Mouse (Mus musculus) heart, embryonic 10.5 days (tissue): ENCODE results near the gene Zfand3. TPM values are rescaled to one million over a fixed set of nuclear protein-coding genes. Genes with fewer than 3 reads are reported as not detected.

ENCODE experiments used
- DNase-seq: peaks from one replicate; pipeline ENCODE4 v3.0.0-alpha.2; 2017; ENCODE audit warnings: low spot score
- H3K27ac ChIP-seq: fragments of 300-500 bp; sonication (generic); 2 replicates; pipeline ENCODE4 v1.5.1; 2016; ENCODE audit warnings: mild to moderate bottlenecking
- H3K27me3 ChIP-seq: fragments of 300-500 bp; sonication (generic); 2 replicates; pipeline ENCODE4 v1.6.1; 2016; ENCODE audit warnings: mild to moderate bottlenecking; ENCODE audit not compliant: poor library complexity, insufficient read depth, severe bottlenecking
- H3K36me3 ChIP-seq: fragments of 300-500 bp; sonication (generic); 2 replicates; pipeline ENCODE4 v1.6.1; 2016; ENCODE audit warnings: mild to moderate bottlenecking, moderate library complexity
- H3K4me1 ChIP-seq: fragments of 300-500 bp; sonication (generic); 2 replicates; pipeline ENCODE4 v1.6.1; 2016; ENCODE audit warnings: mild to moderate bottlenecking
- H3K4me3 ChIP-seq: fragments of 300-500 bp; sonication (generic); 2 replicates; pipeline ENCODE4 v1.5.1; 2016; ENCODE audit warnings: mild to moderate bottlenecking, moderate library complexity
- H3K9me3 ChIP-seq: fragments of 300-500 bp; sonication (generic); 2 replicates; pipeline ENCODE4 v1.6.1; 2016; ENCODE audit warnings: mild to moderate bottlenecking, moderate library complexity
- WGBS: fragments of 180-500 bp; shearing (Covaris S2); methylation state at CpG from one replicate; pipeline ENCODE4 v1.1.7; 2016; 5-methylcytosine and 5-hydroxymethylcytosine counted together
- polyA plus RNA-seq: library from polyadenylated mRNA; unstranded; fragments of >200 nt; fragmentation: Nextera tagmentation; extraction: Ambion mirVana; gene quantifications from 2 replicates; pipeline ENCODE4 v1.2.1, GENCODE M21; 2016

Gene Zfand3
- polyA plus RNA-seq, 1 experiment from 2014 or later: 54.7 TPM

- H3K27ac ChIP-seq: no peak overlapping the region
- WGBS: 39% methylated on average over 3 of the region's 3 CpGs
- no peaks in the 10 kb centered on the region for H3K27me3 ChIP-seq
- H3K4me3 ChIP-seq: no peak overlapping the region
- no peak for DNase-seq
- peaks cover 17% of the 10 kb centered on the region for H3K4me1 ChIP-seq
- H3K9me3 ChIP-seq: no peaks in the 10 kb centered on the region
- peaks cover 5% of the 10 kb centered on the region; the same call in 1 of the 2 replicates for H3K36me3 ChIP-seq
Measured at GRCm38 (mm10) chr17:30063849-30064248, 59.3 kb downstream of the Zfand3 start.

- 76% methylated on average over 4 of the region's 4 CpGs for WGBS
- H3K9me3 ChIP-seq: no peaks in the 10 kb centered on the region
- DNase-seq: no peak
- no peaks in the 10 kb centered on the region for H3K27me3 ChIP-seq
- no peak overlapping the region for H3K27ac ChIP-seq
- peaks cover 5% of the 10 kb centered on the region; the same call in 1 of the 2 replicates for H3K36me3 ChIP-seq
- no peak overlapping the region for H3K4me3 ChIP-seq
- peaks cover 10% of the 10 kb centered on the region; the same call in 1 of the 2 replicates for H3K4me1 ChIP-seq
Measured at GRCm38 (mm10) chr17:30064746-30065145, 60.2 kb downstream of the Zfand3 start.

GRCm38 (mm10) chr17:30069776-30070175, 65.2 kb downstream of the Zfand3 start:
- Histone ChIP-seq H3K27me3 (no peaks in the 10 kb centered on the region), H3K27ac (no peak overlapping the region), H3K36me3 (peaks cover 5% of the 10 kb centered on the region), H3K4me3 (no peak overlapping the region), H3K9me3 (no peaks in the 10 kb centered on the region), H3K4me1 (peaks cover 19% of the 10 kb centered on the region)
- no peak for DNase-seq
- 87% methylated on average over 3 of the region's 3 CpGs for WGBS

GRCm38 (mm10) chr17:30070631-30071030, 66.1 kb downstream of the Zfand3 start:
- H3K27me3 ChIP-seq: no peaks in the 10 kb centered on the region
- no peak overlapping the region for H3K27ac ChIP-seq
- H3K36me3 ChIP-seq: peaks cover 5% of the 10 kb centered on the region
- H3K4me1 ChIP-seq: peaks cover 25% of the 10 kb centered on the region
- no peaks in the 10 kb centered on the region for H3K9me3 ChIP-seq
- DNase-seq: no peak
- H3K4me3 ChIP-seq: no peak overlapping the region
- 67% methylated on average over 5 of the region's 5 CpGs for WGBS

- H3K4me1 ChIP-seq: peaks cover 25% of the 10 kb centered on the region
- peaks cover 5% of the 10 kb centered on the region for H3K36me3 ChIP-seq
- no peak overlapping the region for H3K4me3 ChIP-seq
- WGBS: 86% methylated on average over 3 of the region's 3 CpGs
- H3K27me3 ChIP-seq: no peaks in the 10 kb centered on the region
- H3K27ac ChIP-seq: no peak overlapping the region
- no peaks in the 10 kb centered on the region for H3K9me3 ChIP-seq
- no peak for DNase-seq
Measured at GRCm38 (mm10) chr17:30072613-30073012, 68.1 kb downstream of the Zfand3 start.

GRCm38 (mm10) chr17:30075896-30076295, 71.4 kb downstream of the Zfand3 start:
- H3K36me3 ChIP-seq: no peaks in the 10 kb centered on the region; the same call in 1 of the 2 replicates
- no peak overlapping the region for H3K27ac ChIP-seq
- peaks cover 25% of the 10 kb centered on the region for H3K4me1 ChIP-seq
- no peak for DNase-seq
- H3K27me3 ChIP-seq: no peaks in the 10 kb centered on the region
- 72% methylated on average over 5 of the region's 5 CpGs for WGBS
- H3K4me3 ChIP-seq: no peak overlapping the region
- no peaks in the 10 kb centered on the region for H3K9me3 ChIP-seq

GRCm38 (mm10) chr17:30084007-30084406, 79.5 kb downstream of the Zfand3 start:
- WGBS: 76% methylated on average over 4 of the region's 4 CpGs
- Histone ChIP-seq H3K9me3 (no peaks in the 10 kb centered on the region), H3K27ac (no peak overlapping the region), H3K27me3 (no peaks in the 10 kb centered on the region), H3K4me3 (no peak overlapping the region), H3K36me3 (peaks cover 10% of the 10 kb centered on the region; the same call in 1 of the 2 replicates), H3K4me1 (peaks cover 18% of the 10 kb centered on the region)
- DNase-seq: peak; percentile 52

- Histone ChIP-seq H3K27ac (no peak overlapping the region), H3K9me3 (no peaks in the 10 kb centered on the region), H3K36me3 (peaks cover 10% of the 10 kb centered on the region; the same call in 1 of the 2 replicates), H3K4me3 (no peak overlapping the region), H3K4me1 (peaks cover 29% of the 10 kb centered on the region), H3K27me3 (no peaks in the 10 kb centered on the region)
- WGBS: 39% methylated on average over 7 of the region's 7 CpGs
- DNase-seq: peak; percentile 31
Measured at GRCm38 (mm10) chr17:30086695-30087094, 82.2 kb downstream of the Zfand3 start.

GRCm38 (mm10) chr17:30088431-30088830, 83.9 kb downstream of the Zfand3 start:
- WGBS: 90% methylated on average over 3 of the region's 3 CpGs
- Histone ChIP-seq H3K4me1 (peaks cover 29% of the 10 kb centered on the region), H3K27me3 (no peaks in the 10 kb centered on the region), H3K36me3 (peaks cover 9% of the 10 kb centered on the region; the same call in 1 of the 2 replicates), H3K27ac (no peak overlapping the region), H3K9me3 (no peaks in the 10 kb centered on the region), H3K4me3 (no peak overlapping the region)
- peak; percentile 51 for DNase-seq

GRCm38 (mm10) chr17:30090416-30090815, 85.9 kb downstream of the Zfand3 start:
- no peaks in the 10 kb centered on the region for H3K27me3 ChIP-seq
- peaks cover 15% of the 10 kb centered on the region for H3K36me3 ChIP-seq
- WGBS: 37% methylated on average over 3 of the region's 3 CpGs
- peaks cover 20% of the 10 kb centered on the region for H3K4me1 ChIP-seq
- peak; percentile 69 for DNase-seq
- peak overlapping the region; percentile 44; the same call in 1 of the 2 replicates for H3K27ac ChIP-seq
- 0 out of 2 replicates have a peak overlapping the region, but pooled peaks have one; percentile 8 for H3K4me3 ChIP-seq
- no peaks in the 10 kb centered on the region for H3K9me3 ChIP-seq

- 83% methylated on average over 2 of the region's 2 CpGs for WGBS
- DNase-seq: peak; percentile 43
- Histone ChIP-seq H3K4me3 (no peak overlapping the region), H3K9me3 (no peaks in the 10 kb centered on the region; the same call in 1 of the 2 replicates), H3K4me1 (peaks cover 27% of the 10 kb centered on the region), H3K36me3 (peaks cover 22% of the 10 kb centered on the region), H3K27me3 (no peaks in the 10 kb centered on the region), H3K27ac (no peak overlapping the region)
Measured at GRCm38 (mm10) chr17:30093148-30093749, 88.7 kb downstream of the Zfand3 start.

GRCm38 (mm10) chr17:30097156-30097555, 92.6 kb downstream of the Zfand3 start:
- 86% methylated on average over 5 of the region's 5 CpGs for WGBS

GRCm38 (mm10) chr17:30097677-30098076, 93.1 kb downstream of the Zfand3 start:
- no peaks in the 10 kb centered on the region; the same call in 1 of the 2 replicates for H3K9me3 ChIP-seq
- no peak for DNase-seq
- H3K4me1 ChIP-seq: peaks cover 33% of the 10 kb centered on the region
- H3K27ac ChIP-seq: 0 out of 2 replicates have a peak overlapping the region, but pooled peaks have one; percentile 22
- no peak overlapping the region for H3K4me3 ChIP-seq
- no peaks in the 10 kb centered on the region for H3K27me3 ChIP-seq
- WGBS: 62% methylated on average over 4 of the region's 4 CpGs
- H3K36me3 ChIP-seq: peaks cover 21% of the 10 kb centered on the region

More at GRCm38 (mm10) chr17:30097156-30097555, 92.6 kb downstream of the Zfand3 start:
- H3K4me3 ChIP-seq: no peak overlapping the region
- no peaks in the 10 kb centered on the region for H3K27me3 ChIP-seq
- H3K9me3 ChIP-seq: no peaks in the 10 kb centered on the region; the same call in 1 of the 2 replicates
- no peak for DNase-seq
- 0 out of 2 replicates have a peak overlapping the region, but pooled peaks have one; percentile 22 for H3K27ac ChIP-seq
- H3K4me1 ChIP-seq: peaks cover 33% of the 10 kb centered on the region
- H3K36me3 ChIP-seq: peaks cover 21% of the 10 kb centered on the region
